Mouse (Mus musculus) adrenal gland, postnatal 10 days (tissue): ENCODE data around the gene Cfap69. TPM values are rescaled to one million over a fixed set of nuclear protein-coding genes. Genes with fewer than 3 reads are reported as not detected.

Experiments used
- DNase-seq: peaks from one replicate; pipeline ENCODE4 v3.0.0; 2021; ENCODE audit warnings: mixed read lengths
- long read RNA-seq, 2 experiments: library from polyadenylated mRNA; stranded (forward); transcript quantifications; one replicate each; pipeline ENCODE4 v2.0.0; 2021
- total RNA-seq, 2 experiments: library from RNA; stranded (reverse); gene quantifications; 2 replicates each; pipeline ENCODE4 v1.2.3; 2021

The Cfap69 gene
- total RNA-seq = 1 to 10 TPM; 2.6 to 5.0 TPM
- long read RNA-seq, experiment 1, full-length matches to known transcripts = 1 of 1 reads
- long read RNA-seq, experiment 1, partial matches to known transcripts = 0 of 1 reads
- long read RNA-seq, experiment 1, other reads (novel, unspliced or antisense) = 0 of 1 reads
- long read RNA-seq, experiment 2, partial matches to known transcripts = 0 of 1 reads
- long read RNA-seq, experiment 2, other reads (novel, unspliced or antisense) = 1 of 1 reads

GRCm38 (mm10) chr5:5663655-5664370 is at the start of gene Cfap69:
Gene Cfap69 (minus strand): TSS chr5:5664239.
- DNase-seq = peak; percentile 90

- DNase-seq = no peak
These were observed 47.0 kb upstream of the Cfap69 start for GRCm38 (mm10) chr5:5711032-5711431.

GRCm38 (mm10) chr5:5707341-5708278 is 43.6 kb upstream of the Cfap69 start:
- peak; percentile 14 for DNase-seq

- no peak for DNase-seq
These were observed 41.0 kb upstream of the Cfap69 start for GRCm38 (mm10) chr5:5705019-5705418.

- DNase-seq = no peak
These were observed 36.3 kb upstream of the Cfap69 start for GRCm38 (mm10) chr5:5700386-5700785.

GRCm38 (mm10) chr5:5698830-5699229 is 34.8 kb upstream of the Cfap69 start:
- DNase-seq = no peak

GRCm38 (mm10) chr5:5695401-5695942 is 31.4 kb upstream of the Cfap69 start:
- no peak for DNase-seq

GRCm38 (mm10) chr5:5693956-5694653 is 30.1 kb upstream of the Cfap69 start, which contains the start of gene Steap2:
Gene Steap2 (minus strand): TSS chr5:5694578.
- DNase-seq = peak; percentile 79

GRCm38 (mm10) chr5:5693541-5693955 is 29.5 kb upstream of the Cfap69 start:
- peak; percentile 40 for DNase-seq

GRCm38 (mm10) chr5:5692167-5692738 is 28.2 kb upstream of the Cfap69 start:
- no peak for DNase-seq

GRCm38 (mm10) chr5:5688945-5689540 is 25.0 kb upstream of the Cfap69 start:
- DNase-seq = no peak

GRCm38 (mm10) chr5:5688228-5688627 is 24.2 kb upstream of the Cfap69 start:
- no peak for DNase-seq

- DNase-seq = no peak
These were observed 22.9 kb upstream of the Cfap69 start for GRCm38 (mm10) chr5:5686973-5687372.

- DNase-seq = peak; percentile 35
These were observed 20.9 kb upstream of the Cfap69 start for GRCm38 (mm10) chr5:5684946-5685345.

GRCm38 (mm10) chr5:5683292-5683691 is 19.3 kb upstream of the Cfap69 start:
- DNase-seq = no peak

- DNase-seq = no peak
These were observed 15.4 kb upstream of the Cfap69 start for GRCm38 (mm10) chr5:5679459-5679858.

- DNase-seq = no peak
These were observed 12.0 kb upstream of the Cfap69 start for GRCm38 (mm10) chr5:5676082-5676481.

GRCm38 (mm10) chr5:5668920-5669319 is 4.9 kb upstream of the Cfap69 start:
- peak; percentile 26 for DNase-seq

GRCm38 (mm10) chr5:5664371-5664926 is 410 bp upstream of the Cfap69 start:
- DNase-seq = no peak

GRCm38 (mm10) chr5:5663057-5663456 is 982 bp downstream of the Cfap69 start:
- DNase-seq = peak; percentile 15

GRCm38 (mm10) chr5:5658680-5659079 is 5.4 kb downstream of the Cfap69 start:
- DNase-seq = no peak
